In the genomic region with DNA sequence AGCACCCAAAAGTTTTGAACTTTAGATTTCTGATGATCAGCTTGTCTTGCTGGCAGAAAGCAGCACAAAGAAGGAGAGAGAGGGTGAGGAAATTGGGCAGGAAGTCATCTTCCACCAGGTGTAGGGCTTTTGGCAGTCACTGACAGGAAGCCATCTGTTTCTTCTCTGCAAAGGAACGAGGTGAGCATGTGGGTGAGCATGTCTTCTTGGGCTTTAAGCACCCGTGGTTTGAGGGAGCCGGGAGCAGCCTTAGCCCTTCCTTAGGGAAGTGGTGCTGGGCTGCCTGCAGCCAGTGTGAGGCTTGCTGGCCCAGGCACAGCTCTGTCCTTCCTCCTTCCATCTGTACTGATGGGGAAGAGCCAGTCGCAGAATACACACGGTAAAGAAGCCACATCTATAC, we compare ENCODE assay signal across 15 mouse cellular contexts. TPM values are rescaled to one million over a fixed set of nuclear protein-coding genes. Genes with fewer than 3 reads are reported as not detected.
DNase-seq lines count a peak whose midpoint lies in the region; ATAC-seq lines count a peak whose summit lies in the region.
"Had no signal": no experiment of that assay in that cellular context is flagged by ENCODE, and none has a peak within 500 bp of the region (broad histone marks: within the 10 kb centered on the region; RNA-seq: fewer than 3 reads in every experiment).

No protein-coding gene starts in this region.

- H3K36me3 ChIP-seq in embryonic facial prominence, embryonic 13.5 days = no peaks in the 10 kb centered on the region
- no peaks in the 10 kb centered on the region for H3K36me3 ChIP-seq in embryonic facial prominence, embryonic 10.5 days (replicated peaks)
- H3K36me3 ChIP-seq in hindbrain, embryonic 14.5 days (replicated peaks; ENCODE audit: control insufficient read depth, insufficient read depth) = no peaks in the 10 kb centered on the region
- H3K36me3 ChIP-seq: kidney, embryonic 15.5 days; stomach, embryonic 15.5 days had no signal

- H3K4me3 ChIP-seq in embryonic facial prominence, embryonic 13.5 days = no peak overlapping the region
- H3K4me3 ChIP-seq in embryonic facial prominence, embryonic 10.5 days = no peak overlapping the region
- H3K4me3 ChIP-seq in hindbrain, embryonic 14.5 days (replicated peaks; ENCODE audit: low read length) = no peak overlapping the region
- H3K4me3 ChIP-seq: kidney, embryonic 15.5 days; stomach, embryonic 15.5 days had no signal

- intact Hi-C loops in heart, postnatal 14 days (cut with DNase I) = no loop called here

- H3K4me2 ChIP-seq in embryonic facial prominence, embryonic 13.5 days = no peak overlapping the region
- no peak overlapping the region for H3K4me2 ChIP-seq in hindbrain, embryonic 14.5 days (replicated peaks)
- H3K4me2 ChIP-seq: kidney, embryonic 15.5 days; midbrain, embryonic 11.5 days; stomach, embryonic 15.5 days had no signal

- peaks cover 5% of the 10 kb centered on the region; the same call in 1 of the 2 replicates for H3K4me1 ChIP-seq in embryonic facial prominence, embryonic 13.5 days
- peaks cover 9% of the 10 kb centered on the region for H3K4me1 ChIP-seq in embryonic facial prominence, embryonic 10.5 days
- H3K4me1 ChIP-seq in hindbrain, embryonic 14.5 days (replicated peaks; ENCODE audit: control insufficient read depth, insufficient read depth, low read length) = peaks cover 13% of the 10 kb centered on the region

- DNase-seq in embryonic facial prominence, embryonic 10.5 days (ENCODE audit: low spot score) = no peak
- peak; percentile 92 for DNase-seq in brain, adult 2 months (ENCODE audit: low read depth, low spot score)
- peak; percentile 75 for DNase-seq in thymus, postnatal 0 days (ENCODE audit: low spot score)
- no peak for DNase-seq in kidney, postnatal 10 days
- DNase-seq in heart, postnatal 14 days = no peak
- no peak for DNase-seq in hindbrain, embryonic 14.5 days (ENCODE audit: low spot score)
- DNase-seq: right cerebral cortex, postnatal 25 days had no signal

- no peaks in the 10 kb centered on the region for H3K27me3 ChIP-seq in embryonic facial prominence, embryonic 13.5 days
- H3K27me3 ChIP-seq in embryonic facial prominence, embryonic 10.5 days (replicated peaks; ENCODE audit: low read depth, poor library complexity, severe bottlenecking) = no peaks in the 10 kb centered on the region
- no peaks in the 10 kb centered on the region for H3K27me3 ChIP-seq in hindbrain, embryonic 14.5 days (ENCODE audit: control insufficient read depth, insufficient read depth, low read length)
- H3K27me3 ChIP-seq: kidney, embryonic 15.5 days; stomach, embryonic 15.5 days had no signal

- 0 out of 2 replicates have a peak overlapping the region, but pooled peaks have one; percentile 1 for H3K9ac ChIP-seq in embryonic facial prominence, embryonic 13.5 days
- H3K9ac ChIP-seq in hindbrain, embryonic 14.5 days = no peak overlapping the region
- H3K9ac ChIP-seq: kidney, embryonic 15.5 days; liver, embryonic 14.5 days; stomach, embryonic 15.5 days had no signal

- ATAC-seq in embryonic facial prominence, embryonic 13.5 days (ENCODE audit: insufficient number of reproducible peaks, insufficient read depth, low FRiP score, low TSS enrichment, low read depth) = no peak
- ATAC-seq in erythroblast, adult 5-6 weeks (replicated peaks; ENCODE audit: low FRiP score, poor library complexity, severe bottlenecking) = 0 out of 2 replicates have a peak, but pooled peaks have one; percentile 33
- ATAC-seq in hindbrain, embryonic 14.5 days (ENCODE audit: low FRiP score) = no peak

- H3K27ac ChIP-seq in embryonic facial prominence, embryonic 13.5 days = no peak overlapping the region
- H3K27ac ChIP-seq in embryonic facial prominence, embryonic 10.5 days (replicated peaks) = no peak overlapping the region
- H3K27ac ChIP-seq in hindbrain, embryonic 14.5 days = no peak overlapping the region
- H3K27ac ChIP-seq: kidney, embryonic 15.5 days; liver, embryonic 14.5 days; stomach, embryonic 15.5 days had no signal

- WGBS in embryonic facial prominence, embryonic 13.5 days = 74% methylated on average over 5 of the region's 5 CpGs
- WGBS in embryonic facial prominence, embryonic 10.5 days = 80% methylated on average over 5 of the region's 5 CpGs
- 88% methylated on average over 5 of the region's 5 CpGs for WGBS in hindbrain, embryonic 14.5 days

- no peaks in the 10 kb centered on the region for H3K9me3 ChIP-seq in embryonic facial prominence, embryonic 13.5 days
- no peaks in the 10 kb centered on the region for H3K9me3 ChIP-seq in embryonic facial prominence, embryonic 10.5 days
- no peaks in the 10 kb centered on the region for H3K9me3 ChIP-seq in hindbrain, embryonic 14.5 days (ENCODE audit: control insufficient read depth, low read length)
- H3K9me3 ChIP-seq: kidney, embryonic 15.5 days; stomach, embryonic 15.5 days had no signal

RNA-seq across cellular contexts. Expression of gene Vps13c, which starts 5.5 kb away (rescaled TPM):
- polyA plus RNA-seq in embryonic facial prominence, embryonic 13.5 days (2015; fragmentation: Nextera tagmentation; extraction: Ambion mirVana) = 4.8 and 5.0 TPM in 2 replicates
- 3.5 and 4.0 TPM in 2 replicates for polyA plus RNA-seq in embryonic facial prominence, embryonic 10.5 days (2016; fragmentation: Nextera tagmentation; extraction: Ambion mirVana)
- 6.7 and 12.3 TPM in 2 replicates for total RNA-seq in erythroblast, adult 5-6 weeks (2015; ENCODE audit: low replicate concordance)
- total RNA-seq in erythroblast, adult 5-6 weeks (2017; ENCODE audit: low replicate concordance) = 6.5 and 8.4 TPM in 2 replicates
- 8.0 and 9.9 TPM in 2 replicates for polyA plus RNA-seq in thymus, postnatal 0 days (2015; fragmentation: Nextera tagmentation; extraction: Ambion mirVana)
- 10 to 100 TPM; 37.8 to 38.0 TPM for total RNA-seq in heart, postnatal 14 days (2021)
- 14.4 and 15.0 TPM in 2 replicates for polyA plus RNA-seq in hindbrain, embryonic 14.5 days (2014; fragmentation: Nextera tagmentation; extraction: Ambion mirVana)

RNA-seq across cellular contexts. Expression of gene C2cd4a, which starts 13.5 kb away (rescaled TPM):
- 0.49 TPM in 1 of 2 replicates, not detected in the other for polyA plus RNA-seq in embryonic facial prominence, embryonic 13.5 days (2015; fragmentation: Nextera tagmentation; extraction: Ambion mirVana)
- polyA plus RNA-seq in embryonic facial prominence, embryonic 10.5 days (2016; fragmentation: Nextera tagmentation; extraction: Ambion mirVana) = not detected in 2 replicates
- not detected in 2 replicates for total RNA-seq in erythroblast, adult 5-6 weeks (2015; ENCODE audit: low replicate concordance)
- not detected in 2 replicates for total RNA-seq in erythroblast, adult 5-6 weeks (2017; ENCODE audit: low replicate concordance)
- polyA plus RNA-seq in thymus, postnatal 0 days (2015; fragmentation: Nextera tagmentation; extraction: Ambion mirVana) = 0.09 TPM in 1 of 2 replicates, not detected in the other
- not detected for total RNA-seq in heart, postnatal 14 days (2021)
- 0.41 and 0.64 TPM in 2 replicates for polyA plus RNA-seq in hindbrain, embryonic 14.5 days (2014; fragmentation: Nextera tagmentation; extraction: Ambion mirVana)
- total RNA-seq: gastrocnemius, adult 18-20 months; heart, postnatal 10 days had no signal
- polyA plus RNA-seq: midbrain, embryonic 11.5 days had no signal

Comparison
In these comparisons a context has a peak if more than half of its experiments do, and no peak if none do; other contexts are left out.
1. DNase-seq: peak in brain, adult 2 months (single experiment) and thymus, postnatal 0 days (single experiment); none in embryonic facial prominence, embryonic 10.5 days (single experiment), kidney, postnatal 10 days (single experiment), heart, postnatal 14 days (0 of 2) and hindbrain, embryonic 14.5 days (single experiment).